Mouse (Mus musculus): ENCODE results near the gene Ubash3b.

DNA sequence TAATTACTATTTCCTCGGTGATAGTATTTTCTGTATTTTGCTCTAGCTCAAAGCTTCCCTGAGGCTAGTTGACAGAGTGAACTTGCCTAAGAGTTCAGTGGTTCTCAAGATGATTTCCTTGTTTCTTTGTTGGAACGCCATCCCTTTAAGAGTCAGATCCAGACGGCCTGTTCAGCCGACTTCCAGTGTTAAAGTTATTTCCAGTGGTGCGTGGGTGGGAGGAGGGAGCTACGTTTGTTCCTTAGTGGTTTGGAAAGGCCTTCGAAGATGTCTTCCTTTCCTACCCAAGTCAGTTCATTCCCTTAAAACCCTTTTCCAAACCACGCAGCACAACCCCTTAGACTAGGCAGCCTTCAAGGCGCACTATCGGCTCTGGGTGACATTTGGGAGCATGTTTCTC is 58.9 kb downstream of the Ubash3b start:
- TF ChIP-seq CTCF (IDR thresholded peaks at IDR 0.05; ENCODE audit: control insufficient read depth, insufficient read depth, insufficient read length) (no peak), FOSL1 (IDR thresholded peaks at IDR 0.05; ENCODE audit: insufficient read depth, low read length, poor library complexity, severe bottlenecking) (no peak), MYOD1 (IDR thresholded peaks at IDR 0.05; ENCODE audit: control insufficient read depth, insufficient read length, low read depth) (no peak), MAX (IDR thresholded peaks at IDR 0.05) (no peak), USF1 (IDR thresholded peaks at IDR 0.05; ENCODE audit: low read depth) (no peak)
